Mouse (Mus musculus) thymus, adult 2 months (tissue): ENCODE measurements around the gene Trim23.

Experiments used
- CTCF ChIP-seq: fragments of 200-500 bp; IDR thresholded peaks from 2 replicates; pipeline ENCODE4 v1.5.1; 2012; ENCODE audit warnings: mild to moderate bottlenecking, control low read depth, low read length, moderate library complexity, borderline replicate concordance; ENCODE audit not compliant: control insufficient read depth, poor library complexity, insufficient read depth; ENCODE audit errors: extremely low read depth
- POLR2A ChIP-seq: fragments of 200-500 bp; IDR thresholded peaks from 2 replicates; pipeline ENCODE4 v1.6.1; 2012; ENCODE audit warnings: mild to moderate bottlenecking, low read length, control low read depth, moderate library complexity; ENCODE audit not compliant: control insufficient read depth, poor library complexity, insufficient read depth; ENCODE audit errors: extremely low read depth

DNA sequence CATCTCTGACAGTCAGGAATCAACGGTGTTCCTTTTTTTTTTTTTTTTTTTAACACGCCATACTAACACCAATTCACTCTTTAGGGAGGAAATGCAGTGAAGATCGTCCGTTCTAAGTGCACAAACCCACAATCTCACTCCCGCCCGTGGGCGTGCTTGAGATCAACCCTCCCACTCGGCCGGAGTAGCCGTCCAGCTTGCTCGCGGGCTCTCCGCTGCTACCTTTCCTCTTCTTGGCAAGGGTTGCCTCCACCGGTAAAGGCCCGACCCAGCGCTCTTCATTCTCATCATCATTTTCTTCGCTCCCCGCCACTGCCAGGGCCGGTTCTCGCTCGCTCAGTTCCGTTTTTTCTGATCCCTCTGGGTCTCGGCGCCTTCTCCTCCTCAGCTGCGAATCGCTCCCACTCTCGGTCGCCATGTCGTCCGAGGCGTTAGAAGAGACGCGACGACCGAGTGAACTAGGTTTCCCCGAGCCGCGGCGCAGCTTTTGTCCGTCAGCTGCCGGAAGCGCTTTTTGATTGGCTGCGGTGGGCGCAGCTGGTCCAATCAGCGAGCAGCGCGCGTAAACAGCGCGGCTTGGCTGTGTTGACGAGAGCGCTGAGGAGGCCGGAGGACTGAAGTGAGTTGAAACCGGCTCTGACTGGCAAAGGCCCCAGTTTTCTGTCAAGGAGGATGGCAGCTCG lies 49.9 kb downstream of the Trim23 start, which contains the start of the genes Cenpk and Ppwd1:
- TF ChIP-seq CTCF (no peak), POLR2A (peak; percentile 88)
